ENCODE assay signal across 8 mouse cellular contexts in genomic region chr17:75005281-75005684, GRCm38 (mm10). TPM values are rescaled to one million over a fixed set of nuclear protein-coding genes. Genes with fewer than 3 reads are reported as not detected.
DNase-seq lines count a peak whose midpoint lies in the region; ATAC-seq and TF ChIP-seq lines count a peak whose summit lies in the region.

Ltbp1 (plus strand) TSS chr17:75005568.

- TF ChIP-seq EP300 in liver, postnatal 0 days (IDR thresholded peaks at IDR 0.05; ENCODE audit: low read depth) = no peak

- no peaks in the 10 kb centered on the region for H3K27me3 ChIP-seq in C2C12 (ENCODE audit: control insufficient read depth, insufficient read depth, insufficient read length)
- no peaks in the 10 kb centered on the region for H3K27me3 ChIP-seq in forebrain, embryonic 11.5 days (ENCODE audit: control insufficient read depth, insufficient read depth, low read length)
- H3K27me3 ChIP-seq in heart, embryonic 15.5 days = no peaks in the 10 kb centered on the region
- H3K27me3 ChIP-seq in kidney, postnatal 0 days (ENCODE audit: insufficient read depth, low read length) = no peaks in the 10 kb centered on the region
- peaks cover 27% of the 10 kb centered on the region for H3K27me3 ChIP-seq in liver, postnatal 0 days (ENCODE audit: insufficient read depth, low read length)
- H3K27me3 ChIP-seq in neural tube, embryonic 13.5 days = peaks cover 23% of the 10 kb centered on the region

- peak within 1 kb of the TSS; percentile 41 for H3ac ChIP-seq in C2C12 (ENCODE audit: control insufficient read depth, insufficient read length, low read depth)

- H3K79me3 ChIP-seq in C2C12 (ENCODE audit: low read depth) = no peaks in the 10 kb centered on the region

- peak; percentile 84 for ATAC-seq in forebrain, embryonic 11.5 days (replicated peaks; ENCODE audit: low FRiP score)
- peak; percentile 81 for ATAC-seq in heart, embryonic 15.5 days (replicated peaks; ENCODE audit: insufficient number of reproducible peaks, insufficient read depth, low FRiP score, low read depth)
- ATAC-seq in kidney, postnatal 0 days (replicated peaks; ENCODE audit: low FRiP score, low read depth) = peak; percentile 78
- ATAC-seq in liver, postnatal 0 days = peak; percentile 66
- peak; percentile 85 for ATAC-seq in neural tube, embryonic 13.5 days (ENCODE audit: low read depth)

- no peaks in the 10 kb centered on the region for H3K79me2 ChIP-seq in C2C12 (ENCODE audit: control insufficient read depth, insufficient read depth)

- peak within 1 kb of the TSS; percentile 50 for H3K4me3 ChIP-seq in C2C12 (ENCODE audit: insufficient read depth, poor library complexity, severe bottlenecking)
- H3K4me3 ChIP-seq in forebrain, embryonic 11.5 days (ENCODE audit: low read depth, low read length) = peak within 1 kb of the TSS; percentile 79
- peak within 1 kb of the TSS; percentile 86 for H3K4me3 ChIP-seq in heart, embryonic 15.5 days
- peak within 1 kb of the TSS; percentile 94 for H3K4me3 ChIP-seq in kidney, postnatal 0 days (replicated peaks; ENCODE audit: low read depth, low read length)
- H3K4me3 ChIP-seq in liver, postnatal 0 days (ENCODE audit: low read depth, low read length) = peak within 1 kb of the TSS; percentile 63
- peak within 1 kb of the TSS; percentile 83 for H3K4me3 ChIP-seq in neural tube, embryonic 13.5 days

- no peaks in the 10 kb centered on the region for H3K36me3 ChIP-seq in C2C12 (ENCODE audit: control insufficient read depth, insufficient read depth)
- H3K36me3 ChIP-seq in forebrain, embryonic 11.5 days (ENCODE audit: control insufficient read depth, insufficient read depth, low read length) = no peaks in the 10 kb centered on the region
- peaks cover 4% of the 10 kb centered on the region; the same call in 1 of the 2 replicates for H3K36me3 ChIP-seq in heart, embryonic 15.5 days
- 0 out of 2 replicates have a peak, but pooled peaks cover 5% of the 10 kb centered on the region for H3K36me3 ChIP-seq in kidney, postnatal 0 days (ENCODE audit: insufficient read depth, low read length)
- H3K36me3 ChIP-seq in liver, postnatal 0 days (replicated peaks; ENCODE audit: insufficient read depth, low read length) = no peaks in the 10 kb centered on the region
- H3K36me3 ChIP-seq in neural tube, embryonic 13.5 days = no peaks in the 10 kb centered on the region

- peak; percentile 38 for DNase-seq in adrenal gland, adult 8-10 months
- no peak for DNase-seq in forebrain, embryonic 11.5 days (ENCODE audit: low spot score)
- DNase-seq in kidney, postnatal 0 days (ENCODE audit: low spot score) = peak; percentile 90
- DNase-seq in liver, postnatal 0 days = peak; percentile 39
- DNase-seq in thymus, postnatal 25 days = peak; percentile 36

- no peak within 1 kb of the TSS for H3K27ac ChIP-seq in forebrain, embryonic 11.5 days (ENCODE audit: low read depth, low read length)
- H3K27ac ChIP-seq in heart, embryonic 15.5 days = peak within 1 kb of the TSS; percentile 94
- peak within 1 kb of the TSS; percentile 86 for H3K27ac ChIP-seq in kidney, postnatal 0 days
- H3K27ac ChIP-seq in liver, postnatal 0 days (ENCODE audit: low read depth) = no peak within 1 kb of the TSS
- peak within 1 kb of the TSS; percentile 30 for H3K27ac ChIP-seq in neural tube, embryonic 13.5 days (replicated peaks)

- TF ChIP-seq CTCF in C2C12 (IDR thresholded peaks at IDR 0.05; ENCODE audit: control insufficient read depth, insufficient read depth, insufficient read length) = no peak
- TF ChIP-seq CTCF in kidney, postnatal 0 days (IDR thresholded peaks at IDR 0.05; ENCODE audit: low read depth) = no peak
- TF ChIP-seq CTCF in liver, postnatal 0 days (IDR thresholded peaks at IDR 0.05; ENCODE audit: low read depth) = no peak

- H3K9ac ChIP-seq in forebrain, embryonic 11.5 days (ENCODE audit: low read length) = peak within 1 kb of the TSS; percentile 75
- H3K9ac ChIP-seq in heart, embryonic 15.5 days = peak within 1 kb of the TSS; percentile 86
- H3K9ac ChIP-seq in kidney, postnatal 0 days (ENCODE audit: low read depth, low read length) = peak within 1 kb of the TSS; percentile 85
- peak within 1 kb of the TSS; percentile 44 for H3K9ac ChIP-seq in liver, postnatal 0 days (replicated peaks)
- peak within 1 kb of the TSS; percentile 78 for H3K9ac ChIP-seq in neural tube, embryonic 13.5 days

- peak within 1 kb of the TSS; percentile 96 for H3K4me2 ChIP-seq in forebrain, embryonic 11.5 days (ENCODE audit: low read depth, low read length, severe bottlenecking)
- H3K4me2 ChIP-seq in heart, embryonic 15.5 days = peak within 1 kb of the TSS; percentile 94
- peak within 1 kb of the TSS; percentile 98 for H3K4me2 ChIP-seq in kidney, postnatal 0 days (ENCODE audit: low read length)
- peak within 1 kb of the TSS; percentile 93 for H3K4me2 ChIP-seq in liver, postnatal 0 days (ENCODE audit: low read depth, low read length)
- H3K4me2 ChIP-seq in neural tube, embryonic 13.5 days = peak within 1 kb of the TSS; percentile 100

- WGBS in forebrain, embryonic 11.5 days = 0% methylated on average over 27 of the region's 27 CpGs
- WGBS in heart, embryonic 15.5 days = under 1% methylated on average over 27 of the region's 27 CpGs
- under 1% methylated on average over 27 of the region's 27 CpGs for WGBS in kidney, postnatal 0 days
- 1% methylated on average over 27 of the region's 27 CpGs for WGBS in liver, postnatal 0 days (ENCODE audit: insufficient replicate concordance)
- WGBS in neural tube, embryonic 13.5 days = under 1% methylated on average over 27 of the region's 27 CpGs

- no peaks in the 10 kb centered on the region for H3K9me3 ChIP-seq in forebrain, embryonic 11.5 days (ENCODE audit: control insufficient read depth, low read length)
- no peaks in the 10 kb centered on the region for H3K9me3 ChIP-seq in heart, embryonic 15.5 days (replicated peaks)
- no peaks in the 10 kb centered on the region for H3K9me3 ChIP-seq in kidney, postnatal 0 days (replicated peaks; ENCODE audit: low read length)
- no peaks in the 10 kb centered on the region for H3K9me3 ChIP-seq in liver, postnatal 0 days (ENCODE audit: low read length)
- H3K9me3 ChIP-seq in neural tube, embryonic 13.5 days = no peaks in the 10 kb centered on the region

- no peaks in the 10 kb centered on the region; the same call in 1 of the 2 replicates for H3K4me1 ChIP-seq in forebrain, embryonic 11.5 days (replicated peaks; ENCODE audit: control insufficient read depth, insufficient read depth, low read length)
- peaks cover 20% of the 10 kb centered on the region for H3K4me1 ChIP-seq in heart, embryonic 15.5 days (replicated peaks)
- H3K4me1 ChIP-seq in kidney, postnatal 0 days (replicated peaks; ENCODE audit: insufficient read depth, low read length) = no peaks in the 10 kb centered on the region; the same call in 1 of the 2 replicates
- peaks cover 10% of the 10 kb centered on the region for H3K4me1 ChIP-seq in liver, postnatal 0 days (ENCODE audit: insufficient read depth)
- peaks cover 9% of the 10 kb centered on the region for H3K4me1 ChIP-seq in neural tube, embryonic 13.5 days (replicated peaks)

TF ChIP-seq in C2C12, 6 proteins besides CTCF, POLR2A, EP300 and RAD21:
- TF ChIP-seq MYOG (IDR thresholded peaks at IDR 0.05; ENCODE audit: control insufficient read depth, extremely low read depth, insufficient read length) (no peak), MAX (IDR thresholded peaks at IDR 0.05) (no peak), FOSL1 (IDR thresholded peaks at IDR 0.05; ENCODE audit: insufficient read depth, low read length, poor library complexity, severe bottlenecking) (no peak), USF1 (IDR thresholded peaks at IDR 0.05; ENCODE audit: low read depth) (no peak), MYOD1 (IDR thresholded peaks at IDR 0.05; ENCODE audit: control insufficient read depth, insufficient read length, low read depth) (no peak), CEBPB (IDR thresholded peaks at IDR 0.05; ENCODE audit: low read depth) (no peak)

RNA-seq across cellular contexts. Expression of gene Ltbp1, which starts in this region (rescaled TPM):
- 41.8 TPM for polyA plus RNA-seq in C2C12 (2012; fragmentation: generic; extraction: Trizol)
- 10 to 100 TPM in 2 of 4 experiments, 1 to 10 TPM in 2; 9.4 to 15.9 (median 12.6) TPM for total RNA-seq in adrenal gland, adult 8-10 months (2022)
- 4.2 and 5.0 TPM in 2 replicates for polyA plus RNA-seq in forebrain, embryonic 11.5 days (2014; fragmentation: Nextera tagmentation; extraction: Ambion mirVana)
- 19.6 and 28.9 TPM in 2 replicates for polyA plus RNA-seq in heart, embryonic 15.5 days (2015; fragmentation: Nextera tagmentation; extraction: Ambion mirVana)
- 29.7 and 30.2 TPM in 2 replicates for polyA plus RNA-seq in kidney, postnatal 0 days (2015; fragmentation: Nextera tagmentation; extraction: Ambion mirVana)
- 2.8 and 3.1 TPM in 2 replicates for polyA plus RNA-seq in liver, postnatal 0 days (2015; fragmentation: Nextera tagmentation; extraction: Ambion mirVana)
- 2.9 and 5.1 TPM in 2 replicates for polyA plus RNA-seq in neural tube, embryonic 13.5 days (2015; fragmentation: Nextera tagmentation; extraction: Ambion mirVana)

Comparison
In these comparisons a context has a peak if more than half of its experiments do, and no peak if none do; other contexts are left out.
1. H3K27ac ChIP-seq: peak in heart, embryonic 15.5 days (single experiment), kidney, postnatal 0 days (single experiment) and neural tube, embryonic 13.5 days (single experiment); none in forebrain, embryonic 11.5 days (single experiment) and liver, postnatal 0 days (single experiment).
2. Peak in every context shown above with its lines, with median percentiles within 50 percentile points of each other: H3K4me3 ChIP-seq, ATAC-seq, H3K4me2 ChIP-seq and H3K9ac ChIP-seq.